Mouse (Mus musculus): ENCODE measurements at regions not wholly inside any gene's neighbourhood (a gene's known extent, or its start where the extent isn't known, plus 50 kb on each side); places are given as distances from the start of the nearest gene placed in this dataset.

GRCm38 (mm10) chr16:76429156-76429555 is 55.5 kb upstream of the Nrip1 start:
- no peaks in the 10 kb centered on the region for H3K9me3 ChIP-seq (ENCODE audit: control insufficient read depth, insufficient read depth, low read depth, low read length)
- in situ Hi-C loops (cut with MboI; ENCODE audit: low sequenced_read_pairs in 2 of 2, unreplicated experiment in 2 of 2) = no loop called here
- no peak overlapping the region for H3K9ac ChIP-seq (ENCODE audit: insufficient read depth, low read depth, low read length, poor library complexity, severe bottlenecking)
- no peaks in the 10 kb centered on the region for H3K36me3 ChIP-seq (ENCODE audit: control insufficient read depth, insufficient read depth, low read length, poor library complexity, severe bottlenecking)
- no peak for TF ChIP-seq MAFK (IDR thresholded peaks at IDR 0.05; ENCODE audit: insufficient read depth, low read depth, low read length)
- TF ChIP-seq ZC3H11A (IDR thresholded peaks at IDR 0.05; ENCODE audit: borderline replicate concordance, low read depth, low read length) = no peak
- no peak for TF ChIP-seq ZNF384 (IDR thresholded peaks at IDR 0.05; ENCODE audit: low read depth, low read length)
- TF ChIP-seq HCFC1 (IDR thresholded peaks at IDR 0.05; ENCODE audit: borderline replicate concordance, insufficient read depth, low read length) = no peak
- TF ChIP-seq CHD2 (IDR thresholded peaks at IDR 0.05; ENCODE audit: low read depth, low read length) = no peak
- no peaks in the 10 kb centered on the region for H3K4me1 ChIP-seq (ENCODE audit: control insufficient read depth in 2 of 2, insufficient read depth in 2 of 2, low read length in 2 of 2, poor library complexity in 1 of 2)
- H3K27ac ChIP-seq (ENCODE audit: insufficient read depth, low read depth, low read length, poor library complexity, severe bottlenecking) = no peak overlapping the region
- no peak for DNase-seq (ENCODE audit: low read depth, low spot score)
- H3K4me3 ChIP-seq (ENCODE audit: insufficient read depth in 1 of 2, low read depth in 1 of 2, low read length in 2 of 2, poor library complexity in 1 of 2, severe bottlenecking in 1 of 2) = no peak overlapping the region

- in situ Hi-C loops (cut with MboI; ENCODE audit: low sequenced_read_pairs in 2 of 2, unreplicated experiment in 2 of 2) = no loop called here
Observed at GRCm38 (mm10) chr16:76423964-76424363, 50.3 kb upstream of the Nrip1 start.

More at GRCm38 (mm10) chr16:76423964-76424363, 50.3 kb upstream of the Nrip1 start:
- DNase-seq (ENCODE audit: low read depth, low spot score) = no peak
- H3K9ac ChIP-seq (ENCODE audit: insufficient read depth, low read depth, low read length, poor library complexity, severe bottlenecking) = no peak overlapping the region
- TF ChIP-seq HCFC1 (IDR thresholded peaks at IDR 0.05; ENCODE audit: borderline replicate concordance, insufficient read depth, low read length) = no peak
- H3K36me3 ChIP-seq (ENCODE audit: control insufficient read depth, insufficient read depth, low read length, poor library complexity, severe bottlenecking) = no peaks in the 10 kb centered on the region
- H3K27ac ChIP-seq (ENCODE audit: insufficient read depth, low read depth, low read length, poor library complexity, severe bottlenecking) = no peak overlapping the region
- no peaks in the 10 kb centered on the region for H3K9me3 ChIP-seq (ENCODE audit: control insufficient read depth, insufficient read depth, low read depth, low read length)
- H3K4me1 ChIP-seq (ENCODE audit: control insufficient read depth in 2 of 2, insufficient read depth in 2 of 2, low read length in 2 of 2, poor library complexity in 1 of 2) = no peaks in the 10 kb centered on the region; a peak in 1 of 4 replicates
- H3K4me3 ChIP-seq (ENCODE audit: insufficient read depth in 1 of 2, low read depth in 1 of 2, low read length in 2 of 2, poor library complexity in 1 of 2, severe bottlenecking in 1 of 2) = no peak overlapping the region

All from ES-E14 (cell line).